Mouse (Mus musculus): ENCODE results near the gene Mthfsl.
"Not testable (repeated sequence)": the region's sequence is repeated elsewhere in the genome, so short reads cannot be mapped to it uniquely, and the experiment has no call there.

GRCm38 (mm10) chr9:88769470-88769869 lies 49.4 kb upstream of the Mthfsl start:
- not testable (repeated sequence) for TF ChIP-seq CTCF (IDR thresholded peaks at IDR 0.05; ENCODE audit: low read depth, low read length); POLR2A (IDR thresholded peaks at IDR 0.05; ENCODE audit: borderline replicate concordance, low read depth, low read length)

All from bone marrow macrophage, adult 2 months (primary cell).